Mouse (Mus musculus): ENCODE data around the gene Platr17.
A peak's percentile ranks its signal among the peaks of the same experiment; 100 is the strongest.

DNA sequence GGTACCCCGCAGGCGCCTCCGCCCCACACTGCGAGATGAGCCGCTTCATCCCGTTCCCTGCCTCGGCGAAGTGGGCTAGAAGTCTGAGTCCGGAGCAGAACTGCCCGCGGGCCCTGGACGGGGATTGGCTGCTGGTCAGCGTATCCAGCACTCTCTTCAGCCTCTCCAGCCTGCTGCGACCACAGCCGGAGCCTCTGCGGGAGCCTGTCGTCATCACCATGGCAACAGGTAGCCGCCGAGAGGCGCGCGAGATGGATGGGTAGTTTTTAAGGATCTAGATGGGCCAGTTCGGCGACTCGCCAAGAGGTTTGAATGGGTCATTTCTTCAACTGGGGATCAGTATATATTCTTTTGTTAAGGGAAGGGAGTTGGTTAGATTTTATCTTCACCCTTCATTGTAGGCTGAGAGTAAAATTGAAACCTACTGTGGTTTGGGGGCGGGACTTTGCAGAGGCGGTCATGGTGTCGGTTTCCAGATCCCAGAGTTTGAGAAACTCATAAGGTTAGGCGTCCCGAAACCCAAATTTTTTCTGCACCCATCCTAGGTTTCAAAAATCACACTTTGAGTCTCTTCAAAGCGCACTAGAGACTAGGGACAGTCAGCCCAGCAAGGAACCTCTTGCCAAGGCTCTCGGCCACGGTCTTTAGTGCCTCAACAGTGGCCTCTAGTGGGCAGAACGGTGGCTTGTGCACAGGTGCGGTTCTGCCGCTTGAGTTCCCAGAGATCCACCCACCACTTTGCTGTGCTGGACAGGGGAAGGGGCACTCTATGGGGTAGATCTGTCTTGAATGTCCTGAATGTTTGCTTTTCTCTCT lies 15.6 kb downstream of the Platr17 start:
- TF ChIP-seq CTCF (IDR thresholded peaks at IDR 0.05; ENCODE audit: low read depth, low read length), result peak; percentile 95
- TF ChIP-seq POLR2A (IDR thresholded peaks at IDR 0.05; ENCODE audit: extremely low read depth, insufficient read depth, low read length), result no peak
